Mouse (Mus musculus): ENCODE data around the gene Cda.

Cda gene

GRCm38 (mm10) chr4:138307025-138307424 lies 60.8 kb downstream of the Cda start:
- DNase-seq (ENCODE audit: low read depth): no peak

- peak; percentile 97 for DNase-seq (ENCODE audit: low read depth)
Observed at GRCm38 (mm10) chr4:138304340-138305104, 63.3 kb downstream of the Cda start, which contains the start of gene Ddost. Gene Ddost, plus strand, starts transcription at chr4:138304730.

GRCm38 (mm10) chr4:138303742-138304141 lies 64.0 kb downstream of the Cda start:
- DNase-seq (ENCODE audit: low read depth): no peak

- DNase-seq (ENCODE audit: low read depth): no peak
Observed at GRCm38 (mm10) chr4:138303011-138303410, 64.8 kb downstream of the Cda start.

GRCm38 (mm10) chr4:138301271-138301780 lies 66.5 kb downstream of the Cda start:
- no peak for DNase-seq (ENCODE audit: low read depth)

GRCm38 (mm10) chr4:138293949-138294550 lies 73.7 kb downstream of the Cda start:
- DNase-seq (ENCODE audit: low read depth): no peak

- no peak for DNase-seq (ENCODE audit: low read depth)
Observed at GRCm38 (mm10) chr4:138293261-138293948, 74.4 kb downstream of the Cda start.

- no peak for DNase-seq (ENCODE audit: low read depth)
Observed at GRCm38 (mm10) chr4:138292028-138292427, 75.8 kb downstream of the Cda start.

- no peak for DNase-seq (ENCODE audit: low read depth)
Observed at GRCm38 (mm10) chr4:138288691-138289090, 79.1 kb downstream of the Cda start.

Data from c-Kit-positive CD71-negative TER-119-negative erythroid progenitor cells, embryonic 14.5 days (primary cell).